Mouse (Mus musculus) CH12.LX (cell line): ENCODE results near the gene Cldn34b2. TPM values are rescaled to one million over a fixed set of nuclear protein-coding genes. Genes with fewer than 3 reads are reported as not detected.

Source experiments
- DNase-seq: peaks from one replicate; pipeline ENCODE4 v3.0.0-alpha.2; 2013; ENCODE audit errors: extremely low read depth
- H3K27ac ChIP-seq: 2 replicates; pipeline ENCODE4 v1.5.1; 2012; ENCODE audit warnings: low read depth, mild to moderate bottlenecking, control low read depth, moderate library complexity; ENCODE audit not compliant: insufficient read depth
- H3K27me3 ChIP-seq: replicated peaks from 2 replicates; pipeline ENCODE3; 2012; ENCODE audit warnings: inconsistent platforms
- H3K36me3 ChIP-seq, 2 experiments: replicated peaks in 1 of 2; 2 replicates each; pipeline versions ENCODE3 to v1.6.1; 2012; ENCODE audit warnings: inconsistent platforms in 1 of 2, low read length in 1 of 2, mild to moderate bottlenecking in 1 of 2, mixed read lengths in 1 of 2, moderate library complexity in 1 of 2; ENCODE audit not compliant: control insufficient read depth in 1 of 2, insufficient read depth in 1 of 2
- H3K4me1 ChIP-seq, 2 experiments: 2 replicates each; pipeline ENCODE4 v1.6.1; 2012; ENCODE audit warnings: inconsistent platforms in 1 of 2, moderate library complexity in 1 of 2; ENCODE audit not compliant: insufficient read depth in 2 of 2, control insufficient read depth in 1 of 2
- H3K4me2 ChIP-seq: 2 replicates; pipeline ENCODE4 v1.6.1; 2012; ENCODE audit warnings: low read depth, mild to moderate bottlenecking, control low read depth; ENCODE audit not compliant: poor library complexity, insufficient read depth, severe bottlenecking
- H3K4me3 ChIP-seq, 3 experiments: fragments of 150-350 bp in 1 of 3; sonication (generic) in 1 of 3; replicated peaks in 1 of 3; 2 replicates each; pipeline versions ENCODE3 to v1.5.1; 2011 to 2012; ENCODE audit warnings: low read depth in 2 of 3, low read length in 2 of 3, mild to moderate bottlenecking in 2 of 3, moderate library complexity in 2 of 3, control low read depth in 1 of 3, improper control_type of control experiment in 1 of 3, inconsistent platforms in 1 of 3, mixed read lengths in 1 of 3; ENCODE audit not compliant: poor library complexity in 1 of 3
- H3K79me2 ChIP-seq: replicated peaks from 2 replicates; pipeline ENCODE4 v1.6.1; 2012; ENCODE audit warnings: mild to moderate bottlenecking, moderate library complexity; ENCODE audit not compliant: control insufficient read depth, poor library complexity, insufficient read depth, severe bottlenecking; ENCODE audit errors: extremely low read depth
- H3K9ac ChIP-seq: 2 replicates; pipeline ENCODE4 v1.6.1; 2012; ENCODE audit warnings: low read depth, mild to moderate bottlenecking, control low read depth, moderate library complexity; ENCODE audit not compliant: insufficient read depth
- H3K9me3 ChIP-seq: replicated peaks from 2 replicates; pipeline ENCODE3; 2012; ENCODE audit warnings: low read length, inconsistent platforms, mixed read lengths
- BHLHE40 ChIP-seq: IDR thresholded peaks from 2 replicates; pipeline ENCODE4 v1.6.1; 2011; ENCODE audit warnings: mild to moderate bottlenecking, low read depth, low read length, improper control_type of control experiment
- CHD2 ChIP-seq: IDR thresholded peaks from 2 replicates; pipeline ENCODE4 v1.6.1; 2011; ENCODE audit warnings: low read length, improper control_type of control experiment
- CTCF ChIP-seq, 2 experiments: IDR thresholded peaks in 1 of 2; conservative IDR thresholded peaks in 1 of 2; 2 replicates each; pipeline ENCODE4 v1.5.1; 2011 to 2012; ENCODE audit warnings: low read depth in 2 of 2, low read length in 2 of 2, improper control_type of control experiment in 1 of 2, inconsistent platforms in 1 of 2, mild to moderate bottlenecking in 1 of 2, moderate library complexity in 1 of 2
- E2F4 ChIP-seq: IDR thresholded peaks from 2 replicates; pipeline ENCODE4 v1.6.1; 2011; ENCODE audit warnings: low read depth, low read length, improper control_type of control experiment; ENCODE audit not compliant: insufficient replicate concordance
- ETS1 ChIP-seq: conservative IDR thresholded peaks from 2 replicates; pipeline ENCODE4 v1.6.1; 2012; ENCODE audit warnings: low read depth, mild to moderate bottlenecking, inconsistent platforms, low read length, improper control_type of control experiment, moderate library complexity
- GABPA ChIP-seq: IDR thresholded peaks from 2 replicates; pipeline ENCODE4 v1.6.1; 2012; ENCODE audit warnings: low read depth, low read length, improper control_type of control experiment, inconsistent platforms; ENCODE audit not compliant: insufficient replicate concordance
- IRF4 ChIP-seq: IDR thresholded peaks from 2 replicates; pipeline ENCODE4 v1.6.1; 2014; ENCODE audit warnings: low read depth, mild to moderate bottlenecking, inconsistent platforms, low read length, improper control_type of control experiment
- JUND ChIP-seq: conservative IDR thresholded peaks from 2 replicates; pipeline ENCODE4 v1.6.1; 2011; ENCODE audit warnings: low read depth, low read length, improper control_type of control experiment
- KAT2A ChIP-seq: IDR thresholded peaks from 2 replicates; pipeline ENCODE4 v1.6.1; 2012; ENCODE audit warnings: low read length, improper control_type of control experiment, inconsistent platforms; ENCODE audit not compliant: insufficient replicate concordance
- MAX ChIP-seq: IDR thresholded peaks from 2 replicates; pipeline ENCODE4 v1.6.1; 2011; ENCODE audit warnings: low read length, improper control_type of control experiment
- MAZ ChIP-seq: IDR thresholded peaks from 2 replicates; pipeline ENCODE4 v1.6.1; 2012; ENCODE audit warnings: low read depth, mild to moderate bottlenecking, inconsistent platforms, low read length, improper control_type of control experiment, moderate library complexity
- MEF2A ChIP-seq: IDR thresholded peaks from 2 replicates; pipeline ENCODE4 v1.6.1; 2014; ENCODE audit warnings: low read depth, mild to moderate bottlenecking, inconsistent platforms, low read length, improper control_type of control experiment, borderline replicate concordance
- MXI1 ChIP-seq: IDR thresholded peaks from 2 replicates; pipeline ENCODE4 v1.6.1; 2011; ENCODE audit warnings: mild to moderate bottlenecking, low read depth, low read length, improper control_type of control experiment
- MYC ChIP-seq: IDR thresholded peaks from 2 replicates; pipeline ENCODE4 v1.6.1; 2011; ENCODE audit warnings: low read depth, mild to moderate bottlenecking, improper control_type of control experiment, low read length
- POLR2AphosphoS2 ChIP-seq: IDR thresholded peaks from 2 replicates; pipeline ENCODE4 v1.6.1; 2011; ENCODE audit warnings: low read depth, low read length, improper control_type of control experiment
- RAD21 ChIP-seq: IDR thresholded peaks from 2 replicates; pipeline ENCODE4 v1.6.1; 2011; ENCODE audit warnings: low read depth, mild to moderate bottlenecking, low read length, improper control_type of control experiment, moderate library complexity
- RCOR1 ChIP-seq: conservative IDR thresholded peaks from 2 replicates; pipeline ENCODE4 v1.6.1; 2012; ENCODE audit warnings: low read depth, mild to moderate bottlenecking, inconsistent platforms, low read length, improper control_type of control experiment
- SIN3A ChIP-seq: IDR thresholded peaks from 2 replicates; pipeline ENCODE4 v1.6.1; 2012; ENCODE audit warnings: low read length, improper control_type of control experiment, inconsistent platforms
- SMC3 ChIP-seq: IDR thresholded peaks from 2 replicates; pipeline ENCODE4 v1.6.1; 2011; ENCODE audit warnings: low read depth, low read length, improper control_type of control experiment
- TBP ChIP-seq: conservative IDR thresholded peaks from 2 replicates; pipeline ENCODE4 v1.6.1; 2011; ENCODE audit warnings: low read depth, low read length, improper control_type of control experiment
- TCF12 ChIP-seq: IDR thresholded peaks from 2 replicates; pipeline ENCODE4 v1.6.1; 2014; ENCODE audit warnings: low read depth, mild to moderate bottlenecking, inconsistent platforms, low read length, improper control_type of control experiment
- UBTF ChIP-seq: IDR thresholded peaks from 2 replicates; pipeline ENCODE4 v1.6.1; 2012; ENCODE audit warnings: low read depth, mild to moderate bottlenecking, inconsistent platforms, low read length, improper control_type of control experiment, moderate library complexity
- USF1 ChIP-seq: IDR thresholded peaks from 2 replicates; pipeline ENCODE4 v1.6.1; 2014; ENCODE audit warnings: low read depth, mild to moderate bottlenecking, inconsistent platforms, low read length, improper control_type of control experiment
- USF2 ChIP-seq: conservative IDR thresholded peaks from 2 replicates; pipeline ENCODE4 v1.6.1; 2011; ENCODE audit warnings: low read depth, low read length, improper control_type of control experiment
- ZC3H11A ChIP-seq: IDR thresholded peaks from 2 replicates; pipeline ENCODE4 v1.6.1; 2012; ENCODE audit warnings: low read depth, mild to moderate bottlenecking, inconsistent platforms, low read length, improper control_type of control experiment
- dilution Hi-C: fragments of 300-500 bp; cut with MboI; formaldehyde crosslinking; loops from 2 replicates; pipeline ENCODE4 v1.14.3; 2020; ENCODE audit warnings: low sequenced_read_pairs; ENCODE audit not compliant: extremely low pct_unique_long_range_greater_than_20kb, extremely low pct_ligation_motif_present
- in situ Hi-C: fragments of 300-500 bp; cut with MboI; formaldehyde crosslinking; loops from 3 replicates; pipeline ENCODE4 v1.14.3; 2019; ENCODE audit warnings: low sequenced_read_pairs, low pct_ligation_motif_present, low pct_unique_long_range_greater_than_20kb, mixed read lengths
- polyA plus RNA-seq: library from polyadenylated mRNA; unstranded; fragments of >175 nt; gene quantifications from 2 replicates; pipeline ENCODE4 v1.2.1, GENCODE M21; 2012; ENCODE audit warnings: low read depth; ENCODE audit not compliant: insufficient read length
- total RNA-seq, 2 experiments: library from RNA; depleted of rRNA; stranded (reverse); fragments of 300-350 nt in 1 of 2; fragments of >200 nt in 1 of 2; gene quantifications; 2 replicates each; pipeline ENCODE4 v1.2.3; 2012 to 2014

Gene Cldn34b2
- total and polyA plus RNA-seq, 3 experiments, result not detected

DNA sequence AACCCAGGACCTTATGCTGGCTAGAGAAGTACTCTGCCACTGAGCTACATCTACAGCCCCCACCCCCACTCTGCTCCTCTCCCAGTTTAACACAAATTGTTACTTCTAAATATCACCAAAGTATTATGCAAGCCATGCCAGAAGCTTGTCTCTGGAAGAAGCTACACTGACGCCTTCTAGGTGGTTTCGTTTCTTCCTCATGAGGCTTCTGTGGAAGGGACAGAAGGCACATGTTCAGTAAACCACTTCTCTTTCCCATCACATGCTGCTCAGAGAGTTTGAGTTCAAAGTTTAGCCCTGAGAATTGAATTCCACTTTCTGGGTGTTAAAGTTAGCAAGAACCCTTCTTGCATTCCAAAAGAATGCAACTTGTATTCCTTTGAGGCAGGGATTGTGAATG, 49.0 kb upstream of the Cldn34b2 start:
- Histone ChIP-seq H3K4me2 (no peak overlapping the region), H3K27me3 (no peaks in the 10 kb centered on the region), H3K79me2 (no peaks in the 10 kb centered on the region), H3K27ac (no peak overlapping the region), H3K4me1 (peaks cover 0 to 8% of the 10 kb centered on the region in 2 experiments; a peak in 2 of 4 replicates), H3K4me3 (no peak overlapping the region), H3K9me3 (no peaks in the 10 kb centered on the region), H3K36me3 (no peaks in the 10 kb centered on the region), H3K9ac (no peak overlapping the region)
- dilution Hi-C loops (no loop called here), in situ Hi-C loops (no loop called here)
- no peak for DNase-seq
- TF ChIP-seq TBP (no peak), TCF12 (no peak), KAT2A (no peak), E2F4 (no peak), BHLHE40 (peak; percentile 44; the same call in 1 of the 2 replicates), CHD2 (no peak), MXI1 (no peak), UBTF (no peak), SMC3 (no peak), USF2 (no peak), RAD21 (no peak), GABPA (no peak), MYC (no peak), MEF2A (no peak), SIN3A (no peak), RCOR1 (no peak), MAX (peak; percentile 49; the same call in 1 of the 2 replicates), USF1 (no peak), MAZ (no peak), JUND (no peak), IRF4 (0 out of 2 replicates have a peak, but pooled peaks have one; percentile 12), ETS1 (no peak)

DNA sequence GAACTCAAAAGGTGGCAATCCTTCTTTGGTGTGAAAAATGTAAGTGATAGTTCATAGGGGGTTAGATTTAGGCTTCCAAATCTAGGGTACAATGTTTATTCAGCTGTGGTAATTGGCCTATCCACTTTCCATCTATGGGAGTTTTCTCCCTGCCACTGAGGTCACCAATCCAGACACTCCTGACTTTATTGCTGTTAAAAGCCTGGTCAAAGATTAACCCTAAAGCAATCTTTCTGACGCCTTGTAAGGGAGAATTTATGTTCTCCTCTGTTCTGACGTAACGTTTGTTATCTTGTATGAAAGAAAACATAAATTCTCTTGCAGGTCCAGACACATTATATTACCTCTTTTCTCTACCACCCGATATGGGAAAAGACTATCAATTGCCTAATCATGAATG, 47.4 kb upstream of the Cldn34b2 start:
- H3K79me2 ChIP-seq, result no peaks in the 10 kb centered on the region
- H3K27ac ChIP-seq, result no peak overlapping the region
- no peaks in the 10 kb centered on the region for H3K36me3 ChIP-seq
- TF ChIP-seq RCOR1 (no peak), MXI1 (no peak), E2F4 (no peak), SMC3 (no peak), ZC3H11A (no peak), POLR2AphosphoS2 (no peak), UBTF (no peak), USF2 (no peak), TBP (no peak), IRF4 (no peak), CTCF (conservative IDR thresholded peaks at IDR 0.05 in 1 of 2, IDR thresholded peaks at IDR 0.05 in 1 of 2; ENCODE audit: low read depth in 2 of 2, low read length in 2 of 2) (no peak)
- dilution Hi-C loops, result no loop called here
- in situ Hi-C loops, result no loop called here
- H3K9ac ChIP-seq, result no peak overlapping the region
- no peak overlapping the region for H3K4me3 ChIP-seq
- no peak overlapping the region for H3K4me2 ChIP-seq
- H3K4me1 ChIP-seq, result peaks cover 0 to 8% of the 10 kb centered on the region in 2 experiments; a peak in 2 of 4 replicates
- no peaks in the 10 kb centered on the region for H3K27me3 ChIP-seq
- no peaks in the 10 kb centered on the region for H3K9me3 ChIP-seq
- no peak for DNase-seq
